Mouse (Mus musculus) forebrain, postnatal 0 days (tissue): ENCODE results near the gene Zfp459. TPM values are rescaled to one million over a fixed set of nuclear protein-coding genes. Genes with fewer than 3 reads are reported as not detected.
"Not testable (repeated sequence)": the region's sequence is repeated elsewhere in the genome, so short reads cannot be mapped to it uniquely, and the experiment has no call there.

Experiments
- ATAC-seq: fragments of 200-750 bp; cut with Nextera tagmentation; 2 replicates; pipeline ENCODE4 v1.8.0; 2017; ENCODE audit warnings: mild to moderate bottlenecking, moderate library complexity
- DNase-seq: peaks from one replicate; pipeline ENCODE4 v3.0.0-alpha.2; 2015
- H3K27ac ChIP-seq: fragments of 300-500 bp; sonication (generic); 2 replicates; pipeline ENCODE4 v1.5.1; 2014; ENCODE audit warnings: low read depth, mild to moderate bottlenecking, antibody characterized with exemption, low read length, moderate library complexity, mixed read lengths
- H3K27me3 ChIP-seq: fragments of 300-500 bp; sonication (generic); 2 replicates; pipeline ENCODE4 v1.6.1; 2014; ENCODE audit warnings: mild to moderate bottlenecking, low read length, mixed read lengths; ENCODE audit not compliant: insufficient read depth
- H3K36me3 ChIP-seq: fragments of 300-500 bp; sonication (generic); 2 replicates; pipeline ENCODE4 v1.6.1; 2014; ENCODE audit warnings: mild to moderate bottlenecking, moderate library complexity; ENCODE audit not compliant: insufficient read depth
- H3K4me1 ChIP-seq: fragments of 300-500 bp; sonication (generic); 2 replicates; pipeline ENCODE4 v1.6.1; 2014; ENCODE audit warnings: antibody characterized with exemption; ENCODE audit not compliant: insufficient read depth
- H3K4me2 ChIP-seq: fragments of 300-500 bp; sonication (generic); 2 replicates; pipeline ENCODE4 v1.6.1; 2014; ENCODE audit warnings: low read depth, mild to moderate bottlenecking, moderate library complexity
- H3K4me3 ChIP-seq: fragments of 300-500 bp; sonication (generic); 2 replicates; pipeline ENCODE4 v1.5.1; 2014; ENCODE audit warnings: low read depth, low read length, mixed read lengths
- H3K9ac ChIP-seq: fragments of 300-500 bp; sonication (generic); 2 replicates; pipeline ENCODE4 v1.6.1; 2014; ENCODE audit warnings: mild to moderate bottlenecking
- H3K9me3 ChIP-seq: fragments of 300-500 bp; sonication (generic); 2 replicates; pipeline ENCODE4 v1.6.1; 2016; ENCODE audit warnings: low read length
- CTCF ChIP-seq: sonication (generic); IDR thresholded peaks from 2 replicates; pipeline ENCODE4 v1.5.1; 2016; ENCODE audit warnings: antibody characterized with exemption, control low read depth, low read depth
- WGBS: fragments of 180-500 bp; shearing (Covaris S2); extraction: QIAGEN DNeasy Blood & Tissue Kit; methylation state at CpG from one replicate; pipeline ENCODE4 v1.1.7; 2014; 5-methylcytosine and 5-hydroxymethylcytosine counted together
- polyA plus RNA-seq: library from polyadenylated mRNA; unstranded; fragments of >200 nt; fragmentation: Nextera tagmentation; extraction: Ambion mirVana; gene quantifications from 2 replicates; pipeline ENCODE4 v1.2.1, GENCODE M21; 2015
- total RNA-seq: library from RNA; depleted of rRNA; stranded (reverse); fragments of >200 nt; gene quantifications from 2 replicates; pipeline ENCODE4 v1.2.3, GENCODE M21; 2014

The Zfp459 gene
- total and polyA plus RNA-seq, 2 experiments from 2014 or later = 0.71 to 2.1 TPM

DNA sequence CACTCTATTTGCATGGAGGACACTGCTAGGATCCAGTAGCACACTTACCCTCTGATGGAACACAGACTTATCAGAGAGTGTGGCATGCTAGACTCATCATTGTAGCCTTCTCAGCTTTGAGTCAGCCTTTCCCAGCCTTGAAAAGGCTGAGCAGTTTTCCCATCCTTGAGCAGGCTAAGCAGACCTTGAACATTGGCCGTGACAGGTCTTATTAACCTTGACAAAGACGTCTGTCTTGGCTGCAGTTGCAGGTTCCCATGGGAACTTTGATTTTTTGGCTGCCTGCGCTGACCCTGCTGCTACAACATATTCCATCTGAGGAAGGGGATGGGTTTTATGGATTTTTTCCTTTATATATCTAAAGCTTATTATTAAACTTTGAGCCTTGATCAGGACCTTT lies 6.9 kb upstream of the Zfp459 start:
- H3K4me3 ChIP-seq = no peak overlapping the region
- no peaks in the 10 kb centered on the region for H3K27me3 ChIP-seq
- no peak for TF ChIP-seq CTCF
- H3K27ac ChIP-seq = no peak overlapping the region
- DNase-seq (no peak), ATAC-seq (no peak)
- no peaks in the 10 kb centered on the region for H3K9me3 ChIP-seq
- 72% methylated on average over 3 of the region's 3 CpGs for WGBS
- H3K9ac ChIP-seq = no peak overlapping the region
- no peak overlapping the region for H3K4me2 ChIP-seq
- H3K36me3 ChIP-seq = no peaks in the 10 kb centered on the region
- no peaks in the 10 kb centered on the region for H3K4me1 ChIP-seq

GRCm38 (mm10) chr13:67425699-67426098 lies 4.5 kb upstream of the Zfp459 start:
- not testable (repeated sequence) for H3K27ac ChIP-seq, DNase-seq, ATAC-seq, H3K4me1 ChIP-seq, H3K4me3 ChIP-seq, H3K9ac ChIP-seq, H3K4me2 ChIP-seq, H3K9me3 ChIP-seq, H3K36me3 ChIP-seq, H3K27me3 ChIP-seq

GRCm38 (mm10) chr13:67422532-67422931 lies 1.3 kb upstream of the Zfp459 start:
- not testable (repeated sequence) for H3K9ac ChIP-seq, H3K4me3 ChIP-seq, DNase-seq, H3K4me2 ChIP-seq, H3K36me3 ChIP-seq, H3K4me1 ChIP-seq, ATAC-seq, H3K9me3 ChIP-seq, H3K27me3 ChIP-seq, H3K27ac ChIP-seq
- WGBS = 83% methylated on average over 2 of the region's 2 CpGs

- Histone ChIP-seq H3K9ac (peak overlapping the region; percentile 29), H3K27ac (no peak overlapping the region), H3K4me3 (peak overlapping the region; percentile 46), H3K4me2 (peak overlapping the region; percentile 61), H3K9me3 (no peaks in the 10 kb centered on the region), H3K4me1 (no peaks in the 10 kb centered on the region), H3K27me3 (no peaks in the 10 kb centered on the region), H3K36me3 (no peaks in the 10 kb centered on the region)
- 35% methylated on average over 11 of the region's 11 CpGs for WGBS
- ATAC-seq = peak; percentile 56; the same call in 1 of the 2 replicates
- peak; percentile 8 for DNase-seq
- no peak for TF ChIP-seq CTCF
These were observed 536 bp downstream of the Zfp459 start for GRCm38 (mm10) chr13:67420558-67421206.

DNA sequence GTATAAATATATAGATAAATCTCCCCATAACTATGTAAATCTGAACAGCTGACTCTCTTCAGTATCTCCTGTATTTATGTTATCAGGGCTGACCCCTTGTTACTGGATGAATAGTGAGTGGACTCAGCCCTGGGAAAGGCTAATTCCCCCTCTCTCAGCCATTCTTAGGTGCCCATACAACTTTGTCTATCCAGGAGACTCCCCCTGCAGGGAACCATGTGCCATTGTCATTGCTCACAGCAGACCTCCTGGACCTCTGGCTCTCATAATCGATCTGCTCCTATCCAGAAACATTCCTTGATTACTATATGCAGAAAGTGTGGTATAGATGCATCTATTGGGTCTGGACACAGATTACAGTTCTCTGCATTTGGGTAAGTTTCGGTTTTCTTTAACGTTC lies 4.4 kb downstream of the Zfp459 start:
- Histone ChIP-seq H3K4me3 (no peak overlapping the region), H3K4me1 (no peaks in the 10 kb centered on the region), H3K27me3 (no peaks in the 10 kb centered on the region), H3K36me3 (no peaks in the 10 kb centered on the region), H3K9me3 (no peaks in the 10 kb centered on the region), H3K27ac (no peak overlapping the region), H3K9ac (no peak overlapping the region), H3K4me2 (no peak overlapping the region)
- no peak for DNase-seq
- no peak for TF ChIP-seq CTCF
- WGBS = 87% methylated on average over 3 of the region's 3 CpGs
- ATAC-seq = no peak

GRCm38 (mm10) chr13:67415759-67416158 lies 5.5 kb downstream of the Zfp459 start:
- WGBS = 93% methylated on average over 6 of the region's 6 CpGs
- H3K9ac ChIP-seq = no peak overlapping the region
- TF ChIP-seq CTCF = no peak
- H3K4me2 ChIP-seq = no peak overlapping the region
- no peaks in the 10 kb centered on the region for H3K9me3 ChIP-seq
- DNase-seq (no peak), ATAC-seq (no peak)
- H3K4me1 ChIP-seq = no peaks in the 10 kb centered on the region
- H3K36me3 ChIP-seq = no peaks in the 10 kb centered on the region
- no peaks in the 10 kb centered on the region for H3K27me3 ChIP-seq
- H3K27ac ChIP-seq = no peak overlapping the region
- H3K4me3 ChIP-seq = no peak overlapping the region

- not testable (repeated sequence) for H3K4me3 ChIP-seq, H3K4me2 ChIP-seq, H3K27ac ChIP-seq, H3K36me3 ChIP-seq, H3K27me3 ChIP-seq, H3K9me3 ChIP-seq, H3K4me1 ChIP-seq, DNase-seq, H3K9ac ChIP-seq
- 76% methylated on average over 3 of the region's 3 CpGs for WGBS
- ATAC-seq = peak; percentile 53; the same call in 1 of the 2 replicates
- peak; percentile 49 for TF ChIP-seq CTCF
These were observed 7.6 kb downstream of the Zfp459 start for GRCm38 (mm10) chr13:67413634-67414033.

GRCm38 (mm10) chr13:67399183-67399903 lies 21.9 kb downstream of the Zfp459 start, which contains the start of gene Zfp429:
Gene Zfp429, minus strand, starts transcription at chr13:67399819.
- not testable (repeated sequence) for H3K9me3 ChIP-seq, H3K4me1 ChIP-seq, H3K27me3 ChIP-seq, H3K36me3 ChIP-seq, H3K27ac ChIP-seq
- DNase-seq = peak; percentile 68
- 2% methylated on average over 14 of the region's 16 CpGs for WGBS
- peak; percentile 95 for ATAC-seq
- Histone ChIP-seq H3K4me2 (peak within 1 kb of the TSS; percentile 69), H3K9ac (peak within 1 kb of the TSS; percentile 45), H3K4me3 (peak within 1 kb of the TSS; percentile 56)

DNA sequence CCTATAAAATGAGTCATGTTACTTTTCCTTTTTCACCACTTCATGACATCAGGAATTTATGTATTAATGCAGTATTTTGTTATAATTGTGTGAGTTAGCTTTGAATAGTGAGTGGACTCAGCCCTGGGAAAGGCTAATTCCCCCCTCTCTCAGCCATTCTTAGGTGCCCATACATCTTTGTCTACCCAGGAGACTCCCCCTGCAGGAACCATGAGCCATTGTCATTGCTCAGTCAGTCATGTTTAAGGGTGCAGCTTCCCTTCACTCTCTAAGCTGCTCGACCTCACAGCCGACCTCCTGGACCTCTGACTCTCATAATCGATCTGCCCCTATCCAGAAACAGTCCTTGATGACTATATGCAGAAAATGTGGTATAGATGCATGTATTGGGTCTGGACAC lies 45.0 kb downstream of the Zfp459 start:
- not testable (repeated sequence) for H3K4me3 ChIP-seq, DNase-seq, H3K4me1 ChIP-seq, H3K36me3 ChIP-seq, ATAC-seq, H3K4me2 ChIP-seq, H3K27me3 ChIP-seq, H3K9ac ChIP-seq, H3K9me3 ChIP-seq, H3K27ac ChIP-seq
- WGBS = 55% methylated on average over 3 of the region's 3 CpGs
